Mouse (Mus musculus) kidney, embryonic 14.5 days (tissue): ENCODE measurements around the gene Bpifb9a. TPM values are rescaled to one million over a fixed set of nuclear protein-coding genes. Genes with fewer than 3 reads are reported as not detected.
"Not testable (repeated sequence)": the region's sequence is repeated elsewhere in the genome, so short reads cannot be mapped to it uniquely, and the experiment has no call there.

ENCODE experiments used
- ATAC-seq: fragments of 200-750 bp; cut with Nextera tagmentation; 2 replicates; pipeline ENCODE4 v1.8.0; 2017; ENCODE audit warnings: moderate number of reproducible peaks, mild to moderate bottlenecking, moderate TSS enrichment, moderate library complexity; ENCODE audit not compliant: low FRiP score, low TSS enrichment
- H3K27ac ChIP-seq: fragments of 300-500 bp; sonication (generic); 2 replicates; pipeline ENCODE4 v1.5.1; 2014; ENCODE audit warnings: low read depth, mild to moderate bottlenecking, low read length, moderate library complexity, mixed read lengths
- H3K27me3 ChIP-seq: fragments of 300-500 bp; sonication (generic); 2 replicates; pipeline ENCODE4 v1.6.1; 2014; ENCODE audit warnings: mild to moderate bottlenecking, low read length; ENCODE audit not compliant: control insufficient read depth, insufficient read depth
- H3K36me3 ChIP-seq: fragments of 300-500 bp; sonication (generic); 2 replicates; pipeline ENCODE4 v1.6.1; 2014; ENCODE audit warnings: low read length, mixed read lengths; ENCODE audit not compliant: control insufficient read depth, insufficient read depth
- H3K4me1 ChIP-seq: fragments of 300-500 bp; sonication (generic); 2 replicates; pipeline ENCODE4 v1.6.1; 2014; ENCODE audit warnings: low read length, mixed read lengths; ENCODE audit not compliant: control insufficient read depth, insufficient read depth
- H3K4me2 ChIP-seq: fragments of 300-500 bp; sonication (generic); replicated peaks from 2 replicates; pipeline ENCODE4 v1.6.1; 2014; ENCODE audit warnings: low read depth, mild to moderate bottlenecking, low read length
- H3K4me3 ChIP-seq: fragments of 300-500 bp; sonication (generic); 2 replicates; pipeline ENCODE4 v1.5.1; 2014; ENCODE audit warnings: mild to moderate bottlenecking, low read length
- H3K9ac ChIP-seq: fragments of 300-500 bp; sonication (generic); 2 replicates; pipeline ENCODE4 v1.6.1; 2014; ENCODE audit warnings: low read depth, mild to moderate bottlenecking, low read length, moderate library complexity
- H3K9me3 ChIP-seq: fragments of 300-500 bp; sonication (generic); 2 replicates; pipeline ENCODE4 v1.6.1; 2016; ENCODE audit warnings: low read length; ENCODE audit not compliant: control insufficient read depth
- WGBS: fragments of 180-500 bp; shearing (Covaris S2); extraction: QIAGEN DNeasy Blood & Tissue Kit; methylation state at CpG from one replicate; pipeline ENCODE4 v1.1.7; 2014; 5-methylcytosine and 5-hydroxymethylcytosine counted together
- polyA plus RNA-seq: library from polyadenylated mRNA; unstranded; fragments of >200 nt; fragmentation: Nextera tagmentation; extraction: Ambion mirVana; gene quantifications from 2 replicates; pipeline ENCODE4 v1.2.1, GENCODE M21; 2014

Bpifb9a gene
- polyA plus RNA-seq, 1 experiment from 2014 or later = not detected

DNA sequence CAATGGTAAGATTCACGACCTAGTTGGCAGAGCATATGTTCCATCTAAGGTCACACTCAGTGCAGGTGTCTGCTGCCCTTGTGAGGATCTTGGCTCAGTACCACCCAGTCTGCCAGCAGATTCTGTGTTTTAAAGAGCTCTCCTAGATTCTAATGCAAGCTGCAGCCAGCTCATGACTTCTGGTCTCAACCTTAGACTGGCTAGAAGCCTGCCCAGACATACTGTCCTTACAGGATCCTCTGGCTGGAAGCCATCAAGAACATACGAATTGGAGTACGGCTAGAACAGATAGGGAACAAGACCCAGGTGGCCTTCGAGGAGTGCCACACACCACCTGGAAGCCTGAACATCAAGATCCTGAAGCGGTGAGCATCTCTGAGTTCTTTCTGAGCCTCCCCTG, 29.8 kb upstream of the Bpifb9a start:
- ATAC-seq = no peak
- no peak overlapping the region for H3K4me3 ChIP-seq

DNA sequence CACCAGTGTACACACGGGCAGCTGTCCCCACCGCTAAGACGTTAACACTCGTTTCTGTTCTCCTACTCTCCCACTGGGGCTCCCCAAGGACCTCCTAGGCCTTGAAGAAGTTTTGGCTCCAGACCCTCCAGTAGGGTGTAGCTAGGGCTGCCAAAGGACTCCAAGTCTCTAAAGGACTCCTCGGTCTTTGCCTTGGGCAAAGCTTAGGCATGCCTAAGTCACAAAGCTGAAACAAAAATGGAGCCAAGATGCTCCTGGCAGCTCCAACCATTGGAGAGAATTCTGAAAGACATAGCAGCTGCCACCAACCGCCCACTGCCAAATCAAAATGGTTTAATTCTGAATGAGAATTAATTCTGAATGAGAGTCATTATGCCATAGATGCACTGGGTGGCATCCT, 24.2 kb upstream of the Bpifb9a start:
- Histone ChIP-seq H3K27me3 (no peaks in the 10 kb centered on the region), H3K27ac (no peak overlapping the region), H3K4me1 (no peaks in the 10 kb centered on the region), H3K9ac (no peak overlapping the region), H3K9me3 (no peaks in the 10 kb centered on the region), H3K36me3 (no peaks in the 10 kb centered on the region), H3K4me3 (no peak overlapping the region), H3K4me2 (no peak overlapping the region)
- 91% methylated on average over 6 of the region's 6 CpGs for WGBS
- ATAC-seq = no peak

More for the DNA sequence above, 29.8 kb upstream of the Bpifb9a start:
- H3K36me3 ChIP-seq = no peaks in the 10 kb centered on the region
- H3K9ac ChIP-seq = no peak overlapping the region
- peaks cover 9% of the 10 kb centered on the region for H3K4me1 ChIP-seq
- no peak overlapping the region for H3K27ac ChIP-seq
- WGBS = 89% methylated on average over 5 of the region's 5 CpGs
- no peaks in the 10 kb centered on the region for H3K9me3 ChIP-seq
- no peaks in the 10 kb centered on the region for H3K27me3 ChIP-seq
- no peak overlapping the region for H3K4me2 ChIP-seq

DNA sequence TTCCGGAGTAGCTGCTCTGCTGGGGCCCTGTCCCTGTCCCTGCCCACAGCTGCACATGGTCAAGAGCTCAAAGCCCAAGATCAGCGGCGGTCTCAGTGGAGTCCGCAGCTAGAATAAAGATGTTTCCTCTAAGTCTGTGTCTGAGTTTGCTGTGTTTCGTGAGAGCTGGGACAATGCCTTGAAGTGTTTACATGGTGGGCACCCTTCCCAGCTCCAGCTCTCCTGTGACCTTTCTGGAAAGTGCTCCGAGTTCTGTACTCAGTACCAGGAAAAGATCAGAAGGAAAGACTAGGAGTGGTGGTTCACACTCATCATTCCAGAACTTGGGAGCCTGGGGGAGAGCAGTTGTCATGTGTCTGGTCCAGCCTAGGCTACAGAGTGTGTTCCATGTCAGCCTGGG, 16.9 kb upstream of the Bpifb9a start:
- H3K4me2 ChIP-seq = no peak overlapping the region
- ATAC-seq = no peak
- no peaks in the 10 kb centered on the region for H3K9me3 ChIP-seq
- no peak overlapping the region for H3K27ac ChIP-seq
- H3K4me3 ChIP-seq = no peak overlapping the region
- H3K27me3 ChIP-seq = no peaks in the 10 kb centered on the region
- H3K4me1 ChIP-seq = no peaks in the 10 kb centered on the region
- H3K36me3 ChIP-seq = no peaks in the 10 kb centered on the region
- 86% methylated on average over 6 of the region's 6 CpGs for WGBS
- no peak overlapping the region for H3K9ac ChIP-seq

- not testable (repeated sequence) for H3K9me3 ChIP-seq, H3K4me1 ChIP-seq, H3K4me3 ChIP-seq, H3K9ac ChIP-seq, H3K4me2 ChIP-seq, ATAC-seq, H3K36me3 ChIP-seq, H3K27ac ChIP-seq, H3K27me3 ChIP-seq
- WGBS = 91% methylated on average over 11 of the region's 12 CpGs
Measured at GRCm38 (mm10) chr2:154242726-154243125, 14.9 kb upstream of the Bpifb9a start.

DNA sequence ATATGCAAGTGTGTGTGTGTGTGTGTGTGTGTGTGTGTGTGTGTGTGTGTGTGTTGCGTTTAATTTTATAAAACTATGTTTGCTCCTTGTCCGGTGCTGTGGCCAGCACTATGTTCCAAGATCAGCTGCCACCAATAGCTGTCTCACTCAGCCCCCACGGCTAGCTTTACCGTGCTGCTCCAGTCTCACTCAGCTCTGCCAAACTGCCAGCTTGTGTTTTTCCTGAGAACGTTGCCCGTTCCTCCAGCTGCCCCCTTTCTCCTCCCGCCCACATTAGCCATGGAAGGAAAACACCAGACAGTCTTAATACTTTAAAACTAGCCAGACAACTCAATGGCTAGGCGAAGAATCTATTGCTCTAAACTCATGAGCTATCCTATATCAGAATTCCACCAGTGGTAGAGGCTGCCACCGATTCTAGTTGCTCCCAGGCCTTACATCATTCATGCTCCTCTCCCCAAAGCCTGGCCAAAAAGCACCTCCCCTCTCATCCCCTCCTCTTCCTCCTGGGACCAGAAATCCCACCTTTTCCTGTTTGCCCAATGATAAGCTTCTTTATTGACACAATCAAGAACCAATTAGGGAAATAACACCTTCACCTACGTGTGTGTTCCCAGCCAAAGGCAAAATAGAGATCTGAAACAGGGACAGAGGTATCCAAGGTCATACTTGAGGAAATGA, 14.2 kb upstream of the Bpifb9a start:
- Histone ChIP-seq H3K27ac (no peak overlapping the region), H3K9ac (no peak overlapping the region), H3K36me3 (no peaks in the 10 kb centered on the region), H3K4me2 (no peak overlapping the region), H3K4me3 (no peak overlapping the region), H3K9me3 (no peaks in the 10 kb centered on the region), H3K4me1 (no peaks in the 10 kb centered on the region), H3K27me3 (no peaks in the 10 kb centered on the region)
- no peak for ATAC-seq
- 91% methylated on average over 10 of the region's 10 CpGs for WGBS

GRCm38 (mm10) chr2:154245322-154245721, 12.3 kb upstream of the Bpifb9a start:
- H3K4me3 ChIP-seq = no peak overlapping the region
- no peak overlapping the region for H3K4me2 ChIP-seq
- no peak for ATAC-seq
- 89% methylated on average over 5 of the region's 5 CpGs for WGBS
- H3K4me1 ChIP-seq = no peaks in the 10 kb centered on the region
- no peak overlapping the region for H3K9ac ChIP-seq
- no peak overlapping the region for H3K27ac ChIP-seq
- H3K27me3 ChIP-seq = no peaks in the 10 kb centered on the region
- H3K36me3 ChIP-seq = no peaks in the 10 kb centered on the region
- no peaks in the 10 kb centered on the region for H3K9me3 ChIP-seq

GRCm38 (mm10) chr2:154255254-154255653, 2.4 kb upstream of the Bpifb9a start:
- H3K27me3 ChIP-seq, H3K4me3 ChIP-seq, H3K9me3 ChIP-seq, ATAC-seq, H3K9ac ChIP-seq, H3K27ac ChIP-seq, H3K4me1 ChIP-seq, H3K4me2 ChIP-seq, H3K36me3 ChIP-seq: not testable (repeated sequence)
- 96% methylated on average over 2 of the region's 4 CpGs for WGBS

DNA sequence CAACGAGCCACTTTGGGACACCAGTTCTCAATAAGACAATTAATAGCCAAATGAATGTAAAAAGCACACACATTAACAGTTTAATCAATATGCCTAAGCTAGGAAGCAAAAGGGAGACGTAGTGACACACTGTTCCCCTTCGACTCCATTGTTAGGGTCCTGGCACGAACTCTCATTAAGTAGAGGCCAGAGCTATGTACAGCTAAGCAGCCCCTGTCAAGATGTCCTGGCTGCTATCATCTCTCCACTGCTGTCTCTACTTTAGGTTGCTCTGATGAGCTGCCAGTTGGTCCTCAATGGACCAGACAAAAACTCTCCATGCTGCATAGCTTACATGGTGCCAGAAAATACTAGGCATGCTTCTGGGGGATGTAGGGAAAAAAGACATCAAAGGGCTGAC, 1.9 kb upstream of the Bpifb9a start:
- Histone ChIP-seq H3K27me3 (no peaks in the 10 kb centered on the region), H3K36me3 (no peaks in the 10 kb centered on the region), H3K9ac (no peak overlapping the region), H3K9me3 (no peaks in the 10 kb centered on the region), H3K4me1 (no peaks in the 10 kb centered on the region), H3K4me3 (no peak overlapping the region), H3K27ac (no peak overlapping the region), H3K4me2 (no peak overlapping the region)
- 86% methylated on average over 4 of the region's 4 CpGs for WGBS
- ATAC-seq = no peak

DNA sequence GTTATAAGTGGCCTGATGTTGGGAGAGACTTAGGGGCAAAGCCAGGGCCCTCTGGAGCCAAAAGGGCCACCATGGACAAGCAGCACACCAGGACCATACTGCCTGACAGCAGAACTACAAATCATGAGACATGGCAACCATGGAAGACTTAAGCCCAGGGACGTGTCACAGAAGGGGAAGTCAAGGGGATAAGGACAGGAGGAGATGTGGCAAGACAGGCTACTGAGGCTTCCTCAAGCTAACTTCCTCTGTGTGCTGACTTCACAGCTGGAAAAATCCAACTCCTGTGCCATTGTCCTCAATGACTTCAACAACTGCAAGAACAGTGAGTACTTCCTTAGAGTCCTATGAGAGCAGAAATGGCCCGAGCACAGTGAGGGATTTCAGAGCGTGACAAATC, 6.7 kb downstream of the Bpifb9a start:
- not testable (repeated sequence) for ATAC-seq, H3K9ac ChIP-seq, H3K27me3 ChIP-seq, H3K4me1 ChIP-seq, H3K36me3 ChIP-seq, H3K9me3 ChIP-seq, H3K4me2 ChIP-seq, H3K4me3 ChIP-seq, H3K27ac ChIP-seq
- WGBS = 89% methylated on average over 2 of the region's 3 CpGs
